Mouse (Mus musculus): ENCODE measurements around the gene Barx2.
"Not testable (repeated sequence)": the region's sequence is repeated elsewhere in the genome, so short reads cannot be mapped to it uniquely, and the experiment has no call there.

Gene Barx2

GRCm38 (mm10) chr9:31912921-31913738, at the start of gene Barx2:
Barx2 (minus strand) TSS chr9:31913462.
- ATAC-seq (ENCODE audit: low TSS enrichment) = peak; percentile 89

- no peak for ATAC-seq (ENCODE audit: low TSS enrichment)
Observed at GRCm38 (mm10) chr9:31962265-31962664, 49.0 kb upstream of the Barx2 start.

- no peak for ATAC-seq (ENCODE audit: low TSS enrichment)
Observed at GRCm38 (mm10) chr9:31960488-31960887, 47.2 kb upstream of the Barx2 start.

GRCm38 (mm10) chr9:31958120-31958519, 44.9 kb upstream of the Barx2 start:
- no peak for ATAC-seq (ENCODE audit: low TSS enrichment)

- no peak for ATAC-seq (ENCODE audit: low TSS enrichment)
Observed at GRCm38 (mm10) chr9:31950506-31950905, 37.2 kb upstream of the Barx2 start.

- ATAC-seq (ENCODE audit: low TSS enrichment) = no peak
Observed at GRCm38 (mm10) chr9:31949031-31949430, 35.8 kb upstream of the Barx2 start.

- ATAC-seq (ENCODE audit: low TSS enrichment) = no peak
Observed at GRCm38 (mm10) chr9:31947051-31947450, 33.8 kb upstream of the Barx2 start.

GRCm38 (mm10) chr9:31942334-31942733, 29.1 kb upstream of the Barx2 start:
- ATAC-seq (ENCODE audit: low TSS enrichment) = peak; percentile 69; the same call in 1 of the 2 replicates

- not testable (repeated sequence) for ATAC-seq (ENCODE audit: low TSS enrichment)
Observed at GRCm38 (mm10) chr9:31936486-31936885, 23.2 kb upstream of the Barx2 start.

- ATAC-seq (ENCODE audit: low TSS enrichment) = no peak
Observed at GRCm38 (mm10) chr9:31931691-31932090, 18.4 kb upstream of the Barx2 start.

GRCm38 (mm10) chr9:31931255-31931654, 18.0 kb upstream of the Barx2 start:
- no peak for ATAC-seq (ENCODE audit: low TSS enrichment)

GRCm38 (mm10) chr9:31926766-31927165, 13.5 kb upstream of the Barx2 start:
- ATAC-seq (ENCODE audit: low TSS enrichment) = no peak

GRCm38 (mm10) chr9:31925830-31926624, 12.8 kb upstream of the Barx2 start:
- ATAC-seq (ENCODE audit: low TSS enrichment) = peak; percentile 95

- no peak for ATAC-seq (ENCODE audit: low TSS enrichment)
Observed at GRCm38 (mm10) chr9:31923529-31923928, 10.3 kb upstream of the Barx2 start.

- ATAC-seq (ENCODE audit: low TSS enrichment) = no peak
Observed at GRCm38 (mm10) chr9:31919802-31920201, 6.5 kb upstream of the Barx2 start.

- ATAC-seq (ENCODE audit: low TSS enrichment) = no peak
Observed at GRCm38 (mm10) chr9:31916421-31916820, 3.2 kb upstream of the Barx2 start.

- peak; percentile 20; the same call in 1 of the 2 replicates for ATAC-seq (ENCODE audit: low TSS enrichment)
Observed at GRCm38 (mm10) chr9:31914871-31915270, 1.6 kb upstream of the Barx2 start.

- ATAC-seq (ENCODE audit: low TSS enrichment) = no peak
Observed at GRCm38 (mm10) chr9:31913739-31914591, 703 bp upstream of the Barx2 start.

GRCm38 (mm10) chr9:31912553-31912920, 725 bp downstream of the Barx2 start:
- no peak for ATAC-seq (ENCODE audit: low TSS enrichment)

- no peak for ATAC-seq (ENCODE audit: low TSS enrichment)
Observed at GRCm38 (mm10) chr9:31910221-31910620, 3.0 kb downstream of the Barx2 start.

GRCm38 (mm10) chr9:31901781-31902180, 11.5 kb downstream of the Barx2 start:
- ATAC-seq (ENCODE audit: low TSS enrichment) = peak; percentile 69; the same call in 1 of the 2 replicates

GRCm38 (mm10) chr9:31894775-31895320, 18.4 kb downstream of the Barx2 start:
- ATAC-seq (ENCODE audit: low TSS enrichment) = no peak

All from frontal cortex, adult (tissue).